Mouse (Mus musculus): ENCODE results near the gene Rock2. TPM values are rescaled to one million over a fixed set of nuclear protein-coding genes. Genes with fewer than 3 reads are reported as not detected.

The Rock2 gene
- polyA plus RNA-seq, 1 experiment from 2014 or later: 12.5 TPM

DNA sequence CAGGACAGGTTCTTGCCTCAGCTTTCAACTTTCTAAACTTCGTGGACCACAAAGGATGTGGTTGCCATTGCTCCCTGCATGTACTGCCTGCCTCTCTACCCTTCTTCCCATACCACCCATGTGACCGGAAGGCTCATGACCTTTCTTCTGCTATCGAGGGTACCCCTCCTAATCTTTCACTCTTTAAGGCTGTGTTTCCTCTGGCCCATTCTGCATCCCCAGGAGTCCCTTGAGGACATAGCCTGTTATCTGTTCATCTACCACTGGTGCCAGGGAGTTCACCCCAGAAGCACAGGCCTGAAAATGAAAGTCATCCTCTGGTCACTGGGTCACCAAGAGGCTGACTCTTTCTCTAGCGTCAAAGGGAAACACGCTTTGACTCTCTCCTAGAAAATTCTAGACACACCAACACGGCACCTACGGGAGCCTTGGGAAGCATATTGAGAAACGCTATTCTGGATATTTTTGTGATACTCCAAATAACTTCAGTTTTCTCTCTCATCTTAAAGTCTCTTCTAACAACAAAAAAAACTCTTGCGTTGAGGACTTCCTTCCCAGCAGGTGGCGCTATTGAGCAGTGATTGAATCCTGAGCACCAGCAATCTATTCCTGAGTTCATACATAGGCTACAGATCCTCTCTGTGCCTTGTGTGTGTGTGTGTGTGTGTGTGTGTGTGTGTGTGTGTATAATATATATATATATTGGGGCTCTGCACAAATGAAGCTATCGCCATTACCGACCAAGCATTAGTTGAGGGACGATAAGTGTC is 138.2 kb downstream of the Rock2 start:
- WGBS: 41% methylated on average over 13 of the region's 13 CpGs
- Histone ChIP-seq H3K4me3 (no peak overlapping the region), H3K4me1 (peaks cover 8% of the 10 kb centered on the region), H3K36me3 (no peaks in the 10 kb centered on the region), H3K27ac (no peak overlapping the region), H3K9me3 (replicated peaks) (no peaks in the 10 kb centered on the region), H3K27me3 (ENCODE audit: low read depth, poor library complexity, severe bottlenecking) (peaks cover 20% of the 10 kb centered on the region; the same call in 1 of the 2 replicates)
- DNase-seq (ENCODE audit: low spot score): peak; percentile 90

DNA sequence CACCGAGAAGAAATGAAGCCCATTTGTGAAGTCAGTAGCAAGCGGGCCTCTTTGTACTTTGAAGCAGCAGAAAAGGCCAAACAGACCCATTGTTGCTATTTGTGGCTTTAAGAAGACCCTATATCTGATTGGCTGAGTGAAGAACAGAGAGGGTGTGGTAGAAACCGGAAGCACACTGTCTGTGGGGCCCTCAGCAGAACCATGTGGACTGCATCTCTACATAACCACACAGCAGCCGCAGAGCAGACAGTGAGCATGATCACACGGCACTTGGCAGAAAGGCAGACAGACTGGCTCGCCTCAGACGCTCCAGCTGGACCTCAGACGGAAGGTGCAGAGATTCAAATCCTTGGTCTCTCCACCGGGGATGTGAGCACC is 138.8 kb downstream of the Rock2 start:
- DNase-seq (ENCODE audit: low spot score): no peak
- Histone ChIP-seq H3K9me3 (replicated peaks) (no peaks in the 10 kb centered on the region), H3K4me3 (no peak overlapping the region), H3K36me3 (no peaks in the 10 kb centered on the region), H3K27ac (no peak overlapping the region), H3K4me1 (peaks cover 8% of the 10 kb centered on the region), H3K27me3 (ENCODE audit: low read depth, poor library complexity, severe bottlenecking) (peaks cover 20% of the 10 kb centered on the region; the same call in 1 of the 2 replicates)
- WGBS: 88% methylated on average over 9 of the region's 9 CpGs

DNA sequence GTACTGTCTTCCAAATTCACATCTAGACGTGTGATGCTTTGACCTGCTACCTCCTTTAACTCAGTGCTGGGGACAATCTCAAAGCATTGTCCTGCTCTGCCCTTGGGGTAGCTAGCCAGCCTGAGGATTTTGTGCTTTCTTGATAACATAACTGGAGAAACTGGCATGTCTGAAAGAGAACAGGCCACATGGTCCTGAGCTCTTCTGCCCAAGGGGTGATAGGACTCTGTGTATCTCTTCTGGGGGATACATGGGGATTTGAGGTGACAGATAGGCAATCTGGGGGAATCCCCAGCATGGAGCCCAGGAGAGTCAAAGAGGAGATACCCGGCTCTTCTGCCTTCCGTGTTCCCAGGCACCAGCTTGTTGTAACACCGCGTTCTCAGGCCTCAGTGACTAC is 140.0 kb downstream of the Rock2 start:
- H3K9me3 ChIP-seq (replicated peaks): no peaks in the 10 kb centered on the region
- no peak overlapping the region for H3K27ac ChIP-seq
- 72% methylated on average over 5 of the region's 5 CpGs for WGBS
- H3K36me3 ChIP-seq: no peaks in the 10 kb centered on the region
- peaks cover 8% of the 10 kb centered on the region for H3K4me1 ChIP-seq
- peaks cover 20% of the 10 kb centered on the region; the same call in 1 of the 2 replicates for H3K27me3 ChIP-seq (ENCODE audit: low read depth, poor library complexity, severe bottlenecking)
- no peak for DNase-seq (ENCODE audit: low spot score)
- no peak overlapping the region for H3K4me3 ChIP-seq

DNA sequence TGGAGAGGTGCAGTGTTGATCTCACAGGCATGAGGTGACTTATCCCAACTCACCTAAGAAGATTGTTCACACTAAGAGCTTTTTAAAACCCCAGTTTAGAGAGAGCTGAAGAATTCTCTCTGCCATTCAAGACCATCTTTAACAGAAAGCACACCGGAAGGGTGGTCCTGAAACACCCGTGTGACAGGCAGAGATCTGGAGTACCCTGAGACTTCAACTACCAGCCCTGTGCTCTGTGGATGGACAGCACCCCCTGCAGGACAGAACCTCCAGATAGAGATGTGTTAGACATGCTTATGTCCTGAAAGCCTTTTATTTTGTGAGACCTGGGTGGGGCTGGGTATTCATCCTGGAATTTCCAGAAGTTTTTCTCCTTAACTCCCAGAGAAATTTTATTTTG is 140.4 kb downstream of the Rock2 start:
- Histone ChIP-seq H3K4me1 (peaks cover 8% of the 10 kb centered on the region), H3K27ac (no peak overlapping the region), H3K27me3 (ENCODE audit: low read depth, poor library complexity, severe bottlenecking) (peaks cover 20% of the 10 kb centered on the region; the same call in 1 of the 2 replicates), H3K36me3 (no peaks in the 10 kb centered on the region), H3K4me3 (no peak overlapping the region), H3K9me3 (replicated peaks) (no peaks in the 10 kb centered on the region)
- no peak for DNase-seq (ENCODE audit: low spot score)
- 57% methylated on average over 2 of the region's 2 CpGs for WGBS

DNA sequence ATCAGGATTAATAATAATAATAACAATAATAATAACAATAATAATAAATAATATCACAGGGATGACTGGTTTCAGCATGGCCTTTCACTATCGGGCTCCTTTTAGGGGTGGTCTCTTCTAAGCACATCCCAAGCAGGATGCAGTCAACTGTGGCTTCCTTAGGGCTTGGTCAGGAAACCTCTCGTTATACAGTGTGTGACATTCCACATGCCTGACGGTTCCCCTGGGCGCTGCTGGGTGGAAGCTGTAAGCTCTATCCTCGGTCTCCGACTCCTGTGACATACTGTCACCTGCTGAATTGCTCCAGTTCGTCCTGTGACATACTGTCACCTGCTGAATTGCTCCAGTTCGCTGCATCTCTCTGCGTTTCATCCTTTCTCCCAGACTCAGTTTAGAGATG is 141.8 kb downstream of the Rock2 start:
- Histone ChIP-seq H3K27ac (no peak overlapping the region), H3K27me3 (ENCODE audit: low read depth, poor library complexity, severe bottlenecking) (0 out of 2 replicates have a peak, but pooled peaks cover 6% of the 10 kb centered on the region), H3K4me3 (no peak overlapping the region), H3K4me1 (peaks cover 8% of the 10 kb centered on the region), H3K9me3 (replicated peaks) (no peaks in the 10 kb centered on the region), H3K36me3 (no peaks in the 10 kb centered on the region)
- 65% methylated on average over 9 of the region's 9 CpGs for WGBS
- no peak for DNase-seq (ENCODE audit: low spot score)

DNA sequence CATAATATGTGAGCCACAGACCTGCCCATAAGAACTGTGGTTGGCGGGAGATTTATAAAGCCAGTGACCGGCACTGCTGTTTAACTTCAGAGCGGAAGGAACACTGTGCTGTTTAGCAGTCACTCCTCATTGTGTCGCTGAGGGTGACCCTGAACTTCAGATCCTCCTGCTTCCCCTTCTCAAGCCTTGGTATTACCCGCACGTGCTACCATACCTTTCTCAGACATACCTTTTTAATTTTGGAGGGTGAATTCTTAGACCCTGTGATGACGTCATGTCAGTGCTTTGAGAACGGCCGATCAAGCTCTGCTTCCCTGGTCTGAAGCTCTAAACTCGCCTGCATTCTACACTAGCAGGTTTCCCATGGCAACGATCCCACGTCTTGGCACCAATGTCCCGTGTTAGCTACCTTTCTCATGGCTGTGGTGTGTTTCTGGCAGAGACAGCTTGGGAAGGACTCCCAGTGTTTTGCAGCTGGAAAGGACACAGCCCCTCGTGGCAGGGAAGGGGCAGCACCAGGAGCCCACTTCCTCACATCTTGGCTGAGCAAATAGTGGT is 142.4 kb downstream of the Rock2 start:
- H3K27me3 ChIP-seq (ENCODE audit: low read depth, poor library complexity, severe bottlenecking): 0 out of 2 replicates have a peak, but pooled peaks cover under 1% of the 10 kb centered on the region
- H3K4me1 ChIP-seq: peaks cover 8% of the 10 kb centered on the region
- WGBS: 75% methylated on average over 14 of the region's 14 CpGs

More for the DNA sequence above, 142.4 kb downstream of the Rock2 start:
- DNase-seq (ENCODE audit: low spot score): no peak
- no peak overlapping the region for H3K4me3 ChIP-seq
- no peak overlapping the region for H3K27ac ChIP-seq
- H3K36me3 ChIP-seq: no peaks in the 10 kb centered on the region
- no peaks in the 10 kb centered on the region for H3K9me3 ChIP-seq (replicated peaks)

Other genes with a start within 250 kb of the Rock2 start
- not detected in 2 replicates for gene Ntsr2, start 241.5 kb upstream of the Rock2 start, polyA plus RNA-seq (2016; fragmentation: Nextera tagmentation; extraction: Ambion mirVana)
- gene Greb1, start 94.0 kb upstream of the Rock2 start, polyA plus RNA-seq (2016; fragmentation: Nextera tagmentation; extraction: Ambion mirVana): 16.9 and 17.4 TPM in 2 replicates
- gene E2f6, start 83.9 kb upstream of the Rock2 start, polyA plus RNA-seq (2016; fragmentation: Nextera tagmentation; extraction: Ambion mirVana): 67.3 and 67.5 TPM in 2 replicates
- 3.3 and 4.3 TPM in 2 replicates for gene Pqlc3, start 105.5 kb downstream of the Rock2 start, polyA plus RNA-seq (2016; fragmentation: Nextera tagmentation; extraction: Ambion mirVana)
- 0.84 and 1.2 TPM in 2 replicates for gene 2410004P03Rik, start 116.8 kb downstream of the Rock2 start, polyA plus RNA-seq (2016; fragmentation: Nextera tagmentation; extraction: Ambion mirVana)